Mouse (Mus musculus) stomach, postnatal 0 days (tissue): ENCODE measurements at regions not wholly inside any gene's neighbourhood (a gene's known extent, or its start where the extent isn't known, plus 50 kb on each side); places are given as distances from the start of the nearest gene placed in this dataset.

Source experiments
- CTCF ChIP-seq: IDR thresholded peaks from 2 replicates; pipeline ENCODE4 v1.5.1; 2016; ENCODE audit warnings: antibody characterized with exemption, low read depth, mild to moderate bottlenecking, moderate library complexity
- EP300 ChIP-seq: optimal IDR thresholded peaks from 2 replicates; pipeline ENCODE3; 2016; ENCODE audit warnings: antibody characterized with exemption

DNA sequence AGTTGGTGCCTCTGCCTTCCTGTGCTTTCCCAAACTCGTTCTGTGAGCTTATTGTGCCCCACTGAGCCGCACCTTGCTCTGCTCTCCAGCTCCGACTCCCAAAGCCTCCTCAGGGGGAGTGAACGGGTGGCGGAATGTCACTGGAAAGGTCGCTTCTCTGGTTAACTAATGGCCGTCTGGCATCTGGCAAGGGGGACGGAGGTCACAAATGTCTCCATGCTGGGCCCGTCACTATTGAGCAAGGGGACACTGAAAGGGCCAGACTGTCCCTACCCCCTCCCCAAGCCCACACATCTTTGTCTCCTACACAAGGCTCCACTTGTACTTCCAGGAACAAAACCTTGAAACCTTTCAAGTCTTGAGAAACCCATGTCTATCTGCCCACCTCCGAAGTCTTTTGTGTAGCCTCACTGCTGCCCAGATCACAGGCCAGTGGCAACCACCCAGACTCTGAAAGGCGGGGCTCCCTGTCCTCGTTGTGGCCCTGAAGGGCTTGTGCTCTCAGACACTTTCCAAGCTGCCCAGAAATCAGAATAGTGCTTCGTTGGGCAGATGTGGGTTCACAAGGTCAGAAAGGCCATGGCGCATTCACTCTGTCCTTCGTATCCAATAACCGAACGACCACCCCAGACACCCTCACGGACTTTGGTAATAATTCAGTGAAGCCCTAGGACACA is 75.9 kb downstream of the Zbtb18 start:
- TF ChIP-seq EP300 (no peak), CTCF (no peak)
